25 mouse cellular contexts compared by ENCODE assay signal in the genomic region with DNA sequence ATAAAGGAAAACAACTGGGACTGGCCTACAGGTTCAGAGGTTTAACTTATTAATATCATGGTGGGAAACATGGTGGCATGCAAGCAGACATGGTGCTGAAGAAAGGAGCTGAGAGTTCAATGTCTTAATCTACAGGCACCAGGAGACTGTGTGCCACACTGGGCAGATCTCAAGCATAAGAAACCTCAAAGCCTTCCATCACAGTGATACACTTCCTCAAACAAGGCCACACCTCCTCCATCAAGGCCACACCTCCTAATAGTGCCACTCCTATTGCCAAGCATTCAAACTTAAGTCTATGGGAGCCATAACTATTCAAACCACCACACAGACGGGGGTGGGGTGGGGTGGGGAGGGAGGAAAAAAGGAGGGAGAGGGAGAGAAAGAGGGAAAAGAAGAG. TPM values are rescaled to one million over a fixed set of nuclear protein-coding genes. Genes with fewer than 3 reads are reported as not detected.
"Had no signal": no experiment of that assay in that cellular context is flagged by ENCODE, and none has a peak within 500 bp of the region (broad histone marks: within the 10 kb centered on the region; RNA-seq: fewer than 3 reads in every experiment).

No protein-coding gene starts in this region.

- H3K9me3 ChIP-seq: heart, embryonic 10.5 days; hindbrain, embryonic 10.5 days; hindbrain, embryonic 12.5 days; intestine, embryonic 15.5 days; limb, embryonic 10.5 days; limb, embryonic 12.5 days; liver, embryonic 13.5 days had no signal

- H3K4me3 ChIP-seq: gastrocnemius, adult 2 months; heart, embryonic 10.5 days; heart, embryonic 12.5 days; hindbrain, embryonic 10.5 days; hindbrain, embryonic 12.5 days; intestine, embryonic 15.5 days; layer of hippocampus, adult 2 months; limb, embryonic 10.5 days; limb, embryonic 12.5 days; liver, embryonic 13.5 days had no signal

- H3K9ac ChIP-seq: heart, embryonic 12.5 days; hindbrain, embryonic 12.5 days; hindbrain, embryonic 14.5 days; intestine, embryonic 15.5 days; limb, embryonic 12.5 days; liver, embryonic 13.5 days had no signal

- H3K36me3 ChIP-seq: heart, embryonic 10.5 days; heart, embryonic 12.5 days; hindbrain, embryonic 10.5 days; hindbrain, embryonic 12.5 days; intestine, embryonic 15.5 days; limb, embryonic 10.5 days; limb, embryonic 12.5 days; liver, embryonic 13.5 days had no signal

- H3K4me2 ChIP-seq: heart, embryonic 12.5 days; hindbrain, embryonic 12.5 days; hindbrain, embryonic 14.5 days; intestine, embryonic 15.5 days; limb, embryonic 12.5 days; liver, embryonic 11.5 days; liver, embryonic 13.5 days had no signal

- H3K4me1 ChIP-seq: heart, embryonic 10.5 days; heart, embryonic 12.5 days; hindbrain, embryonic 10.5 days; hindbrain, embryonic 12.5 days; intestine, embryonic 15.5 days; limb, embryonic 10.5 days; limb, embryonic 12.5 days; liver, embryonic 13.5 days had no signal

- H3K27ac ChIP-seq: gastrocnemius, adult 2 months; heart, embryonic 10.5 days; hindbrain, embryonic 10.5 days; hindbrain, embryonic 12.5 days; hindbrain, embryonic 14.5 days; intestine, embryonic 15.5 days; layer of hippocampus, adult 2 months; limb, embryonic 10.5 days; limb, embryonic 12.5 days; liver, embryonic 13.5 days had no signal

- H3K27me3 ChIP-seq: heart, embryonic 12.5 days; hindbrain, embryonic 12.5 days; intestine, embryonic 15.5 days; limb, embryonic 12.5 days; liver, embryonic 13.5 days had no signal

- DNase-seq: gastrocnemius, adult 2 months; gastrocnemius, postnatal 10 days; gastrocnemius, postnatal 25 days; heart, adult 18-20 months; heart, postnatal 10 days; heart, postnatal 4 days; kidney, adult 18-20 months; kidney, adult 8-10 months; kidney, postnatal 10 days; kidney, postnatal 25 days; kidney, postnatal 4 days; layer of hippocampus, postnatal 36 days; liver; liver, embryonic 13.5 days had no signal

RNA-seq across cellular contexts. Expression of gene Dmc1, which starts 23.3 kb away (rescaled TPM):
- total RNA-seq: gastrocnemius, adult 2 months; gastrocnemius, postnatal 25 days; heart, adult 18-20 months had no signal
- polyA plus RNA-seq: inflammation-experienced regulatory T-cells, adult 6 months had no signal
